Mouse (Mus musculus) neural tube, embryonic 11.5 days (tissue): ENCODE data around the gene Slc22a12. TPM values are rescaled to one million over a fixed set of nuclear protein-coding genes. Genes with fewer than 3 reads are reported as not detected.

ENCODE experiments used
- ATAC-seq: fragments of 200-750 bp; cut with Nextera tagmentation; 2 replicates; pipeline ENCODE4 v1.8.0; 2017; ENCODE audit warnings: moderate number of reproducible peaks, mild to moderate bottlenecking, moderate TSS enrichment, moderate library complexity; ENCODE audit not compliant: insufficient read depth, low FRiP score, low TSS enrichment
- DNase-seq: peaks from one replicate; pipeline ENCODE4 v3.0.0-alpha.2; 2015; ENCODE audit warnings: low spot score
- H3K27ac ChIP-seq: fragments of 300-500 bp; sonication (generic); 2 replicates; pipeline ENCODE4 v1.5.1; 2014; ENCODE audit warnings: low read depth, mild to moderate bottlenecking, low read length
- H3K27me3 ChIP-seq: fragments of 300-500 bp; sonication (generic); 2 replicates; pipeline ENCODE4 v1.6.1; 2014; ENCODE audit warnings: mild to moderate bottlenecking, low read length, mixed read lengths; ENCODE audit not compliant: control insufficient read depth, insufficient read depth
- H3K36me3 ChIP-seq: fragments of 300-500 bp; sonication (generic); 2 replicates; pipeline ENCODE4 v1.6.1; 2014; ENCODE audit warnings: mild to moderate bottlenecking, low read length, moderate library complexity, mixed read lengths; ENCODE audit not compliant: control insufficient read depth, insufficient read depth
- H3K4me1 ChIP-seq: fragments of 300-500 bp; sonication (generic); 2 replicates; pipeline ENCODE4 v1.6.1; 2014; ENCODE audit warnings: low read length, mixed read lengths; ENCODE audit not compliant: control insufficient read depth, insufficient read depth
- H3K4me2 ChIP-seq: fragments of 300-500 bp; sonication (generic); 2 replicates; pipeline ENCODE4 v1.6.1; 2014; ENCODE audit warnings: low read depth, mild to moderate bottlenecking, moderate library complexity
- H3K4me3 ChIP-seq: fragments of 300-500 bp; sonication (generic); 2 replicates; pipeline ENCODE4 v1.5.1; 2014; ENCODE audit warnings: low read depth, low read length
- H3K9ac ChIP-seq: fragments of 300-500 bp; sonication (generic); 2 replicates; pipeline ENCODE4 v1.6.1; 2014; ENCODE audit warnings: mild to moderate bottlenecking, low read length
- H3K9me3 ChIP-seq: fragments of 300-500 bp; sonication (generic); 2 replicates; pipeline ENCODE4 v1.6.1; 2016; ENCODE audit warnings: low read length; ENCODE audit not compliant: control insufficient read depth
- WGBS: fragments of 180-500 bp; shearing (Covaris S2); extraction: QIAGEN DNeasy Blood & Tissue Kit; methylation state at CpG from one replicate; pipeline ENCODE4 v1.1.7; 2014; 5-methylcytosine and 5-hydroxymethylcytosine counted together
- polyA plus RNA-seq: library from polyadenylated mRNA; unstranded; fragments of >200 nt; fragmentation: Nextera tagmentation; extraction: Ambion mirVana; gene quantifications from 2 replicates; pipeline ENCODE4 v1.2.1, GENCODE M21; 2014

Slc22a12 gene
- polyA plus RNA-seq, 1 experiment from 2014 or later: not detected

DNA sequence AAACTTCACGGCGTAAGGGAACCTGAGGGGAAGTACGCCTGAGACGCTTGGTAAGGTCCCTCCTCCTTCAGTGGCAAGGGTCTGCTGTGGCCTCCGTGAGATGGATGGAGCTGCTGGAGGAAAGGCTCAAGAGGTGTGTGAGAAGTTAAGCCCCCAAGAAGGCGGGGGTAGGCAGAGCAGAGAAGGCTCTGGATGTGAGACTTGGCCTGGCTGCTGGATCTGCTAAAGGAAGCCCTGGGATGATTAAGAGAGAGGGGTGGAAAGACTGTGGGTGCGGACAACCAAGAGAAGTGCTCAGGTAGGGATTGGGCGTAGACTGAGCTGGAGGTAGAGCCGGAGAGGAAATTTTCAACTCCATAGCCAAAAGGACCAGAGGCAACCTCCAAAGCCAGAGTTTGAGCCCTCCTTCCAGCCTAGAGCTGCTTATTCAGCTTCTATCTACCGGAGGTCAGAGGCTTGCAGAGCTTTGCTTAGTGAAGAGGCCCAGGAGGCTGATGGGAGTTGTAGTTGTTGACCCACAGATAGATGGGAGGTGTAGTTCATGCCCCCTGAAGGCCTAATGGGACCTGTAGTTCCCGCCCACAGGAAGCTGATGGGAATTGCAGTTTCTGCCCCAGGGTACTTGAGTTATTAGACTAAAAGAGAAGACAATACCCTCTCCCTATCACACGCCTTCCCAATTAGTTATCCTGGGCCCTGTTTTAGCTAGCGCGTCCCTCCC lies 13.4 kb downstream of the Slc22a12 start:
- Histone ChIP-seq H3K27me3 (peaks cover 5% of the 10 kb centered on the region; the same call in 1 of the 2 replicates), H3K27ac (no peak overlapping the region), H3K36me3 (no peaks in the 10 kb centered on the region), H3K4me2 (peak overlapping the region; percentile 54), H3K4me3 (no peak overlapping the region), H3K9ac (no peak overlapping the region), H3K4me1 (peaks cover 35% of the 10 kb centered on the region), H3K9me3 (no peaks in the 10 kb centered on the region)
- ATAC-seq (peak; percentile 26; the same call in 1 of the 2 replicates), DNase-seq (peak; percentile 74)
- 56% methylated on average over 14 of the region's 14 CpGs for whole genome bisulfite sequencing

- Histone ChIP-seq H3K36me3 (no peaks in the 10 kb centered on the region), H3K27me3 (peaks cover 2% of the 10 kb centered on the region; the same call in 1 of the 2 replicates), H3K4me3 (no peak overlapping the region), H3K4me2 (no peak overlapping the region), H3K9me3 (no peaks in the 10 kb centered on the region), H3K9ac (no peak overlapping the region), H3K27ac (no peak overlapping the region), H3K4me1 (peaks cover 25% of the 10 kb centered on the region)
- DNase-seq: no peak
- ATAC-seq: no peak
- WGBS: 81% methylated on average over 17 of the region's 17 CpGs
Observed at GRCm38 (mm10) chr19:6527839-6528531, 14.8 kb downstream of the Slc22a12 start.

- Histone ChIP-seq H3K27me3 (peaks cover 2% of the 10 kb centered on the region; the same call in 1 of the 2 replicates), H3K9me3 (no peaks in the 10 kb centered on the region), H3K4me2 (no peak overlapping the region), H3K27ac (no peak overlapping the region), H3K4me3 (no peak overlapping the region), H3K4me1 (peaks cover 19% of the 10 kb centered on the region), H3K9ac (no peak overlapping the region), H3K36me3 (no peaks in the 10 kb centered on the region)
- no peak for ATAC-seq
- DNase-seq: no peak
- WGBS: 82% methylated on average over 3 of the region's 3 CpGs
Observed at GRCm38 (mm10) chr19:6527439-6527838, 15.4 kb downstream of the Slc22a12 start.

DNA sequence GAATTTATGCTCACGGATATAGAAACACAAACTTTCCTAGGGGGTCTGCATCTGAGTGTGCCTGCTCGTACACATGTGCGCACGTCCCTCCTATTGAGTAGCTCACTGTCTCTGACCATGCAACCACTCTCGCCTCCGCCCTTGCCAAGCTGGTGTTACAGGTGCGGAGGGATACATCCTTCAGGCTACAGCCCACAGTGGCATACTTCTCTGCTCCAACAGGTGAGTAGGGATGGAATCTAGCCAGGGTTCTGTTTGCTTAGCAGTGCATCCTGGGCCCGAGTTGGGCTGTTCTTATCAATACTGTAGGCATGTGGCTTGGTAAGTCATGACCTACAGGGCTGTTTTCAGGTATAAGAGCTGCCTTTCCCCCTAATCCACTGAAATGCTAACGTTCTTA lies 16.8 kb downstream of the Slc22a12 start:
- Histone ChIP-seq H3K4me2 (no peak overlapping the region), H3K9me3 (no peaks in the 10 kb centered on the region), H3K9ac (no peak overlapping the region), H3K36me3 (no peaks in the 10 kb centered on the region), H3K4me3 (no peak overlapping the region), H3K27ac (no peak overlapping the region), H3K4me1 (0 out of 2 replicates have a peak, but pooled peaks cover 10% of the 10 kb centered on the region), H3K27me3 (no peaks in the 10 kb centered on the region)
- no peak for DNase-seq
- ATAC-seq: no peak
- 93% methylated on average over 9 of the region's 9 CpGs for WGBS

DNA sequence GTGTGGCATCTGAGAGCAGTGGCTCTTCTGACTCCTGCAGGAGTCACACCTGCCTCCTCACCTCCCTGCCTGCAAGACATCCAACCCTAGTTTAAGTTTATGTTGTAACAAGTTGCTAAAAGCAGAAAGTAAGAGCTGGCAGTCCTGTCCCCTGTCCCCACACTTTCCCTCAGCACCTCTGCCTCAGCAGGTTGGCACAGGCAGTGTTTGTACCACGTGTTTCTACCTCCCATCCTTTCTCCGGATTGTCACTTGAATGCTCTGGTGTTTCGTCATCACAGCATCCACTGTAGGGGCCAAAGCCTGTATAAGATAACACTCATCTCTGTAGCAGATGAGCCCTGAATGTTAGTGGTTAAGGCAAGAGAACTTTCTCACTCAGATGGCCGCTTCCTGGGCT lies 17.8 kb downstream of the Slc22a12 start:
- no peak overlapping the region for H3K4me3 ChIP-seq
- no peak overlapping the region for H3K27ac ChIP-seq
- no peak overlapping the region for H3K9ac ChIP-seq
- no peak overlapping the region for H3K4me2 ChIP-seq
- H3K9me3 ChIP-seq: no peaks in the 10 kb centered on the region
- ATAC-seq (no peak), DNase-seq (no peak)
- no peaks in the 10 kb centered on the region for H3K36me3 ChIP-seq
- 79% methylated on average over 4 of the region's 4 CpGs for WGBS
- no peaks in the 10 kb centered on the region for H3K27me3 ChIP-seq
- 0 out of 2 replicates have a peak, but pooled peaks cover 5% of the 10 kb centered on the region for H3K4me1 ChIP-seq

GRCm38 (mm10) chr19:6522289-6522688 lies 20.5 kb downstream of the Slc22a12 start:
- no peak for DNase-seq
- H3K4me3 ChIP-seq: no peak overlapping the region
- H3K36me3 ChIP-seq: no peaks in the 10 kb centered on the region
- whole genome bisulfite sequencing: 93% methylated on average over 14 of the region's 14 CpGs
- peaks cover 12% of the 10 kb centered on the region for H3K4me1 ChIP-seq
- H3K27me3 ChIP-seq: no peaks in the 10 kb centered on the region
- ATAC-seq: no peak
- no peak overlapping the region for H3K9ac ChIP-seq
- H3K9me3 ChIP-seq: no peaks in the 10 kb centered on the region
- H3K27ac ChIP-seq: no peak overlapping the region
- H3K4me2 ChIP-seq: no peak overlapping the region

DNA sequence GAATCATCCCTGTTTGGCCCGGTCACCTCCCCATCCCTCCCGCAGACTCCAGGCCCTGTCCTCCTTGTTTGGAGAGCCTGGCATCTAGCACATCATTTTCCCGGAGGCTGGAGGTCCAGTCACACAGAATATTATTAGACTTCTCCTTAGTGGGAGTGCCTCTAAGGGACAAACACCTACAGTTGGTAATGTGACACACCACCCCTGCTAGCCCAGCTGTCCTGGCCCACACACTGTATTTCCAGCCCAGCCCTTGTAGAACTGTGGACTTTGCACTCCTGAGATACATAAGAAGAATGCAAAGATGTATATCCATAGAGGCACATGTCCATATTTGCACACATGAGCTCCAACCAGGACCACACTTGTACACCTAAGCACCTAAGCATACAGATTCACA lies 21.2 kb downstream of the Slc22a12 start:
- H3K4me2 ChIP-seq: no peak overlapping the region
- no peak overlapping the region for H3K27ac ChIP-seq
- no peaks in the 10 kb centered on the region for H3K27me3 ChIP-seq
- ATAC-seq (no peak), DNase-seq (no peak)
- H3K9me3 ChIP-seq: no peaks in the 10 kb centered on the region
- H3K4me3 ChIP-seq: no peak overlapping the region
- 90% methylated on average over 3 of the region's 3 CpGs for WGBS
- no peak overlapping the region for H3K9ac ChIP-seq
- peaks cover 12% of the 10 kb centered on the region for H3K4me1 ChIP-seq
- H3K36me3 ChIP-seq: 0 out of 2 replicates have a peak, but pooled peaks cover 2% of the 10 kb centered on the region

DNA sequence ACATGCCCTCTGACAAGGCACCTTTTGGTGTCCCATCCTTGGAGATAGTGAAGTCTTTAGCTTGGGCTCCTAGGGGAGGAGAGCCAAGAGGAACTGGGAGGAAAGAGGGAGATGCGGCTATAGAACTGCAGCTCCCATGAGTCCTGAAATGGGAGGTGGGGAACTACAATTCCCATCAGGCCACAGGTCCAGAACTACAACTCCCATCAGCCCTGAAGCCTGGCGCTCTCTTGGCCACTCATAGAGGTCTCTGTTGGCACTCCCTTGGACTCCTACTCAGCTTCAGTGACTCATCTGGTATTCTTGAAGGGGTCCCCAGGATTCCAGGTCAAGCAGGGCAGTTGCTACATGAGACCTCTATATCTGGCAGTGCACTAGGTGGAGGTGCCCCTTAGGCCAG lies 23.3 kb downstream of the Slc22a12 start:
- no peak overlapping the region for H3K9ac ChIP-seq
- H3K4me1 ChIP-seq: peaks cover 13% of the 10 kb centered on the region
- H3K27ac ChIP-seq: no peak overlapping the region
- H3K27me3 ChIP-seq: no peaks in the 10 kb centered on the region
- 54% methylated on average over 2 of the region's 2 CpGs for WGBS
- ATAC-seq: no peak
- no peaks in the 10 kb centered on the region for H3K9me3 ChIP-seq
- DNase-seq: no peak
- no peak overlapping the region for H3K4me2 ChIP-seq
- H3K4me3 ChIP-seq: no peak overlapping the region
- 0 out of 2 replicates have a peak, but pooled peaks cover 2% of the 10 kb centered on the region for H3K36me3 ChIP-seq
